Mouse (Mus musculus) erythroid progenitor cell, adult 5-6 weeks (primary cell): ENCODE data around the gene Rbm3. TPM values are rescaled to one million over a fixed set of nuclear protein-coding genes. Genes with fewer than 3 reads are reported as not detected.

Source experiments
- total RNA-seq, 2 experiments: library from RNA; stranded (forward) in 1 of 2; stranded (reverse) in 1 of 2; fragments of 150-400 nt in 1 of 2; fragments of 186-747, 209-891 nt in 1 of 2; gene quantifications; 2 replicates each; pipeline versions ENCODE4 v1.2.3 to v1.2.4; 2015 to 2017; ENCODE audit warnings: low replicate concordance in 2 of 2

The Rbm3 gene
- total RNA-seq, 2 experiments from 2014 or later: 564 to 758 TPM

Other genes with a start within 250 kb of the Rbm3 start
- gene Pqbp1, start 246.6 kb downstream of the Rbm3 start, total RNA-seq (2015; ENCODE audit: low replicate concordance): 23.1 and 24.9 TPM in 2 replicates
- 33.5 and 85.4 TPM in 2 replicates for gene Pqbp1, start 246.6 kb downstream of the Rbm3 start, total RNA-seq (2017; ENCODE audit: low replicate concordance)
- 53.2 and 63.4 TPM in 2 replicates for gene Timm17b, start 246.5 kb downstream of the Rbm3 start, total RNA-seq (2015; ENCODE audit: low replicate concordance)
- 10.7 and 20.7 TPM in 2 replicates for gene Timm17b, start 246.5 kb downstream of the Rbm3 start, total RNA-seq (2017; ENCODE audit: low replicate concordance)
- not detected in 2 replicates for gene Gm10491, start 238.0 kb downstream of the Rbm3 start, total RNA-seq (2015; ENCODE audit: low replicate concordance)
- gene Gm10491, start 238.0 kb downstream of the Rbm3 start, total RNA-seq (2017; ENCODE audit: low replicate concordance): not detected in 2 replicates
- gene Gm10490, start 236.3 kb downstream of the Rbm3 start, total RNA-seq (2015; ENCODE audit: low replicate concordance): not detected in 2 replicates
- gene Gm10490, start 236.3 kb downstream of the Rbm3 start, total RNA-seq (2017; ENCODE audit: low replicate concordance): not detected in 2 replicates
- gene Pcsk1n, start 226.1 kb downstream of the Rbm3 start, total RNA-seq (2015; ENCODE audit: low replicate concordance): not detected in 2 replicates
- gene Pcsk1n, start 226.1 kb downstream of the Rbm3 start, total RNA-seq (2017; ENCODE audit: low replicate concordance): not detected in 2 replicates
- not detected in 2 replicates for gene Eras, start 217.3 kb downstream of the Rbm3 start, total RNA-seq (2015; ENCODE audit: low replicate concordance)
- not detected in 2 replicates for gene Eras, start 217.3 kb downstream of the Rbm3 start, total RNA-seq (2017; ENCODE audit: low replicate concordance)
- 7.2 and 15.9 TPM in 2 replicates for gene Hdac6, start 198.0 kb downstream of the Rbm3 start, total RNA-seq (2015; ENCODE audit: low replicate concordance)
- gene Hdac6, start 198.0 kb downstream of the Rbm3 start, total RNA-seq (2017; ENCODE audit: low replicate concordance): 13.0 and 21.8 TPM in 2 replicates
- 205 and 250 TPM in 2 replicates for gene Gata1, start 167.8 kb downstream of the Rbm3 start, total RNA-seq (2015; ENCODE audit: low replicate concordance)
- 129 and 147 TPM in 2 replicates for gene Gata1, start 167.8 kb downstream of the Rbm3 start, total RNA-seq (2017; ENCODE audit: low replicate concordance)
- not detected in 2 replicates for gene Glod5, start 127.4 kb downstream of the Rbm3 start, total RNA-seq (2015; ENCODE audit: low replicate concordance)
- gene Glod5, start 127.4 kb downstream of the Rbm3 start, total RNA-seq (2017; ENCODE audit: low replicate concordance): not detected in 2 replicates
- gene Suv39h1, start 71.1 kb downstream of the Rbm3 start, total RNA-seq (2015; ENCODE audit: low replicate concordance): 29.6 and 56.6 TPM in 2 replicates
- 53.9 and 67.8 TPM in 2 replicates for gene Suv39h1, start 71.1 kb downstream of the Rbm3 start, total RNA-seq (2017; ENCODE audit: low replicate concordance)
- 14.8 and 22.2 TPM in 2 replicates for gene Was, start 55.4 kb downstream of the Rbm3 start, total RNA-seq (2015; ENCODE audit: low replicate concordance)
- gene Was, start 55.4 kb downstream of the Rbm3 start, total RNA-seq (2017; ENCODE audit: low replicate concordance): 11.6 and 12.4 TPM in 2 replicates
- gene Wdr13, start 13.0 kb downstream of the Rbm3 start, total RNA-seq (2015; ENCODE audit: low replicate concordance): 23.5 and 39.3 TPM in 2 replicates
- 10.0 and 25.7 TPM in 2 replicates for gene Wdr13, start 13.0 kb downstream of the Rbm3 start, total RNA-seq (2017; ENCODE audit: low replicate concordance)
- gene Tbc1d25, start 30.3 kb upstream of the Rbm3 start, total RNA-seq (2015; ENCODE audit: low replicate concordance): 4.6 and 13.3 TPM in 2 replicates
- 1.5 and 4.7 TPM in 2 replicates for gene Tbc1d25, start 30.3 kb upstream of the Rbm3 start, total RNA-seq (2017; ENCODE audit: low replicate concordance)
- gene Ebp, start 47.6 kb upstream of the Rbm3 start, total RNA-seq (2015; ENCODE audit: low replicate concordance): 20.5 and 37.3 TPM in 2 replicates
- 14.2 and 26.6 TPM in 2 replicates for gene Ebp, start 47.6 kb upstream of the Rbm3 start, total RNA-seq (2017; ENCODE audit: low replicate concordance)
- gene Porcn, start 60.6 kb upstream of the Rbm3 start, total RNA-seq (2015; ENCODE audit: low replicate concordance): not detected in 2 replicates
- gene Porcn, start 60.6 kb upstream of the Rbm3 start, total RNA-seq (2017; ENCODE audit: low replicate concordance): not detected in 2 replicates
- gene Ftsj1, start 106.5 kb upstream of the Rbm3 start, total RNA-seq (2015; ENCODE audit: low replicate concordance): 26.8 and 42.9 TPM in 2 replicates
- gene Ftsj1, start 106.5 kb upstream of the Rbm3 start, total RNA-seq (2017; ENCODE audit: low replicate concordance): 23.7 and 25.0 TPM in 2 replicates
- gene Slc38a5, start 125.3 kb upstream of the Rbm3 start, total RNA-seq (2015; ENCODE audit: low replicate concordance): 291 and 297 TPM in 2 replicates
- gene Slc38a5, start 125.3 kb upstream of the Rbm3 start, total RNA-seq (2017; ENCODE audit: low replicate concordance): 150 and 166 TPM in 2 replicates
- gene Ssxb10, start 181.5 kb upstream of the Rbm3 start, total RNA-seq (2015; ENCODE audit: low replicate concordance): not detected in 2 replicates
- gene Ssxb10, start 181.5 kb upstream of the Rbm3 start, total RNA-seq (2017; ENCODE audit: low replicate concordance): not detected in 2 replicates
- not detected in 2 replicates for gene Ssxb9, start 221.1 kb upstream of the Rbm3 start, total RNA-seq (2015; ENCODE audit: low replicate concordance)
- not detected in 2 replicates for gene Ssxb9, start 221.1 kb upstream of the Rbm3 start, total RNA-seq (2017; ENCODE audit: low replicate concordance)